Mouse (Mus musculus): ENCODE results near the gene Ehd4.
A peak's percentile ranks its signal among the peaks of the same experiment; 100 is the strongest.

The Ehd4 gene

GRCm38 (mm10) chr2:120154361-120154894 lies at the start of gene Ehd4:
TSS of gene Ehd4 (minus strand) at chr2:120154606.
- peak; percentile 98 for DNase-seq (ENCODE audit: low spot score in 2 of 2)

- no peak for DNase-seq (ENCODE audit: low spot score in 2 of 2)
Measured at GRCm38 (mm10) chr2:120203742-120204141, 49.3 kb upstream of the Ehd4 start.

DNA sequence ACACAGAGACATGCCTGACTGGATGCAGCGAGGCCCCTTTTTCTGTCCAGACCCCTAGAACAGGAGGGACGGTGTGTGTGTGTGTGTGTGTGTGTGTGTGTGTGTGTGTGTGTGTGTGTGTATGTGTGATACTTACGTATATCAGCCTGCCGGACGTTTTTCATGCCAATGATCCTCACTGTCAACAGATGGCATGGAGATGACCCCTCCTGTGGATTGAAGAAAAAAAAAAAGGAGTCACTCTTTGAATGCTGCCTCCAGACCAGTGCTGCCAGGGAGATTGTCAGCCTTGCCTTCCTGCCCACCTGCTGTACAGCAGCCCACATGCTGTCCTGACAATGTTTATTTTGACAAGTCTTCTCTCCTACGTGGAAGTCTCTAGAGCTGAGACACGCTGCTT lies 45.7 kb upstream of the Ehd4 start:
- peak in 1 of 2 experiments; percentile 18 for DNase-seq (ENCODE audit: low spot score in 2 of 2)

GRCm38 (mm10) chr2:120188174-120188573 lies 33.8 kb upstream of the Ehd4 start:
- DNase-seq (ENCODE audit: low spot score in 2 of 2), result no peak

- DNase-seq (ENCODE audit: low spot score in 2 of 2), result no peak
Measured at GRCm38 (mm10) chr2:120187583-120187982, 33.2 kb upstream of the Ehd4 start.

GRCm38 (mm10) chr2:120185527-120186276 lies 31.3 kb upstream of the Ehd4 start:
- DNase-seq (ENCODE audit: low spot score in 2 of 2), result no peak

- DNase-seq (ENCODE audit: low spot score in 2 of 2), result no peak
Measured at GRCm38 (mm10) chr2:120178936-120179335, 24.5 kb upstream of the Ehd4 start.

- peak in 1 of 2 experiments; percentile 20 for DNase-seq (ENCODE audit: low spot score in 2 of 2)
Measured at GRCm38 (mm10) chr2:120173718-120174117, 19.3 kb upstream of the Ehd4 start.

DNA sequence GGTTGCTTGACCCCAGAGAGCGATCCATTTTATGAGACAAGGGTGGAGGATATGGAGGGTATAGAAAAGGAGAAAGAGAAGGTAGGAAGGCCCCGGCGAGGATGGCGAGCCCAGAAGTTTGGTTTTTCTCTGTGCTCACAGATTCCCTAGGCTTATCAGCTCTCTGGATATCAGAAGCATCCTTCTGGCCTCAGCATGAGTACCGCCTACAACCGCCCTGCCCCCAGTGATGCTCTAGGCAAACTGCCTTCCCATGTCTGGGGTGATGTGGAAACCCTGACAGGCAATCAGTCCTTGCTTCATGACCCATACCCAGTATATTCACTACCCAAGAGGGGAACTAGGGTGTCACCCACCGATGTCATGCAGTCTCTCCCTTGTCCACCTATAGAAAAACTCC lies 17.0 kb upstream of the Ehd4 start:
- DNase-seq (ENCODE audit: low spot score in 2 of 2), result no peak

- DNase-seq (ENCODE audit: low spot score in 2 of 2), result no peak
Measured at GRCm38 (mm10) chr2:120170726-120171125, 16.3 kb upstream of the Ehd4 start.

DNA sequence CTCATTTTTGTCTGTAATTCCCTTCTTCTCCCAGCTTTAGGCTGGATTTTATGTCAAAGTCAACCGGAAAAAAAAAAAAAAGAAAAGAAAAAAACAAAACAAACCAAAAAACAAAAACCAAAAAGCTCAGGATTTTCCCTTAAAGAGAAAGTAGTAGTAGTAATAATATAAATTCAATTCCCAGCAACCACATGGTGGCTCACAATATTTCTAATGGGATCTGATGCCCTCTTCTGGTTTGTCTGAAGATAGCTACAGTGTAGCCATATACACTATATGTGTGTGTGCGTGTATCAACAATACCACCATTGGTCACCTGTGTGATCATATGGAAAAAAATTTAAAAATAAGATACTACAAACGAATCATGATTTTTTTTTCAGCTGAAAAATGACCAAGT lies 15.0 kb upstream of the Ehd4 start:
- no peak for DNase-seq (ENCODE audit: low spot score in 2 of 2)

- DNase-seq (ENCODE audit: low spot score in 2 of 2), result no peak
Measured at GRCm38 (mm10) chr2:120167763-120168162, 13.4 kb upstream of the Ehd4 start.

DNA sequence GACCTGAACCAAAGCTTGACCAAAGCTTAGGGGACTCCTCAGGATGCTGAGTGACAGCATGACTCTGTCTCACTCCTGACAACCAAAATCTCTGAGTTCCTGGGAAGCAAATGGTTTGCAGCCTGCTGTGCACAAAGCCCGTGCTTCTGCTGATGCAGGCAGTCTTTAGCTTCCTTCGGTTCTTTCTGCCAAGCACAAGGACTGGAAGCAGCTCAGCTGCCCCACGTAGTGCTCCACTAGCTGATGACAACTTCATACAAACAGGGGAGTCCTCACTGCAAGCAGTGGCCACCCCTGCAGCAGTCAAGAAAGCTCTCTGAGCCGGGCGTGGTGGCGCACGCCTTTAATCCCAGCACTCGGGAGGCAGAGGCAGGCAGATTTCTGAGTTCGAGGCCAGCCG lies 11.1 kb upstream of the Ehd4 start:
- DNase-seq (ENCODE audit: low spot score in 2 of 2), result no peak

DNA sequence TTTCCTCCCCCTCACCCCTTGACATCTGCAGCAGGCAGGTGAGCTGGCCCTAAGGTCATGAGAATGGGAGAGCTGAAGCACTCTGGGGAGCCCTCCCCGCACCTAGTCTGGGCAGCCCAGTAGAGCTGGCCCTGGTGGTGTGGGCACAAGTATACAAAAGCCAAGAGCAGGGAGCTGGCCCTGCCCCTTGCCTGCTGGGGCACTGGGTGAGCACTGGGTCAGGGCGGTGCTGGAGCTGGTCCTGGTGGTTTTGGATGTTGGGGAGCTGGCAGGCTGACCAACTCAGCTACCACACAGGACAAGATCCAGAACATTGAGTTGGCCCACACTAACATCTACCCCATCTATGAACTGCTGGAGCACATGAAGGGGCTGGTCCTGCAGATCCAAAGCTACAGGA lies 5.0 kb upstream of the Ehd4 start:
- DNase-seq (ENCODE audit: low spot score in 2 of 2), result no peak

DNA sequence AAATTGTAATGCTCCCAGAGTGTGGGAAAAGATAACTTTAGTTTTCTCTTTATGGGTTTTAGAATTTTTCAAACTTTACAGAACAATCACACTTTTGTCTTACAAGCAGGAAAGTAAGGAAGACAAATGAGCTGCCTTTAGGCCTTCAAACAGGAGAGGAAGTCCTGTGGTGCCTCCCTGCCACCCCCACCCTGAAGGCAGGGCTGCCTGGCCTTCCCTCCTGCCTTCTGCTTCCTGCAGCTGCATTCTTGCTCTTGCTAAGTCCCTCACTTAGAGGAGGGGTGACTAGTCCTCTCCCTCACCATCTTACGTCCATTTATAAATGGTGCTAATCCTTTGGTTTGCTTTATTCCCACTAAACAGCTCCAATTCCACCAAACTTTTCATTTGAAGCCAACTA lies 4.4 kb upstream of the Ehd4 start:
- no peak for DNase-seq (ENCODE audit: low spot score in 2 of 2)

DNA sequence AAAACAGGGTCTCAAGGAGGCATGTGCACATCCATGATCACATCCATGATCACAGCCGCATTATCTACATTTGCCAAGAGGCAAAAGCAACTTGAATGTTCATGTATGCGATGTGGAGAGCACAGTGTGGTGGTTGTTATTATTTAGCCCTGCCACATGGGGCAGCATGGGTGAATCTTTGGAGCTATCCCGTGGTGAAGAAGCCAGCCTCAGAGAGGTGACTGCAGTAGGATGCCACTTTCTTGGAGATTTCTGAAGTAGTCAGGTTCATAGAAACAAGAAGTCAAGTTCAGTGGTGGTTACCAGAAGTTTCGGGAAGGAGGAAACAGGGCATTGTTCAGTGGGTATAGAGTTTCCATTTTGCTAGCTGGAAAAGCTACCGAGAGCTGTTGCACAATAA lies 3.6 kb upstream of the Ehd4 start:
- DNase-seq (ENCODE audit: low spot score in 2 of 2), result no peak

DNA sequence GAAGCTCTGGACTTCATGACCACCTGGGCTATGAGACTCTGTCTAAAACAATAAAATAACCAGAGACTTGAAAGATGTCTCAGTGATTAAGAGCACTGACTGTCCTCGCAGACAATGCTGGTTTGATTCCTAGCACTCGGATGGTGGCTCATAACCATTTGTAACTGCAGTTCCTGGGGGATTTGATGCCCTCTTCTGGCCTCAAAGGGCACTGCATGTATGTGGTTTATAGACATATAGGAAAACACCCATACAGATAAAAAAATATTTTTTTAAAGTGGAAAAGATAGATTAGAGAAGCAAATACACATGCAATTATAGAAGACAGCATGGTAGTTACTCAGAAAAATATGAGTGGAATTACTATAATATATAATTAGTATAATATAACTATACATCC lies 3.2 kb upstream of the Ehd4 start:
- no peak for DNase-seq (ENCODE audit: low spot score in 2 of 2)

GRCm38 (mm10) chr2:120153586-120154360 lies 633 bp downstream of the Ehd4 start:
- no peak for DNase-seq (ENCODE audit: low spot score in 2 of 2)

DNA sequence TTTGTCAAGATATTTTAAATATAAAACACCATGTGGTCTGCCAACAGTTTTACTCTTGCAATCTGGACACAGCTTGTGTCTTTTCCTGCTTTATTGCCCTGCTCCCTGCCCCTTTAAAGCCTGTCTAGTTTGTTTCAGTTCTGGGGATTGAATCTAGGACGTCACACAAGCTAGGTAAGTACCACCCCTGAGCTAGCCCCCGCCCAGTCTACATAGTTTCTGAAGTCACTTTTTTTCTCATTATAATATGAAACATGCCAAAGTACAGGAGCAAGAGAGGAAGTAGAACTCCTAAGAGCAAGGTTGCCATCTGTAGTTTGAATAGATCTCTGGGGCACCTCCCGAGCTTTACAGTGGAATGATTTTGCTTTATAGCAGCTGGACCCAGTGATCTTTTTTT lies 3.8 kb downstream of the Ehd4 start:
- no peak for DNase-seq (ENCODE audit: low spot score in 2 of 2)

DNA sequence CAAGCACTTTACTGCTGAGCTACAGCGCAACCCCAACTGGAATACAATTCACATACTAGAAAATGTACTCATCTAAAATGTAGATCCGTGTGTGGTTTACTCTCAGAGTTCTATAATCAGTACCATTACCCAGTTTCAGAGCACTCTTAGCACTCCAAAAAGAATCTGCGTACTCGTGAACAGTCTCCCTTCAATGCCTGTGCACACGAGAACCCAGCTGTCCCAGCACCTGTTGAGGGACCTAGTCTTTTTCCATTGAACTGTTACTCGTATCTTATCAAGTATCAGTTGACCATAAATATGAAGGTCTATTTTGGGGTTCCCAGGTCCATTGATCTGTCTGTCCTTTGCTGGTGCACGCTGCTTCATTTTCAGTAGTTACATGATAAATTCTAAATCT lies 4.8 kb downstream of the Ehd4 start:
- no peak for DNase-seq (ENCODE audit: low spot score in 2 of 2)

- DNase-seq (ENCODE audit: low spot score in 2 of 2), result no peak
Measured at GRCm38 (mm10) chr2:120147999-120148398, 6.4 kb downstream of the Ehd4 start.

DNA sequence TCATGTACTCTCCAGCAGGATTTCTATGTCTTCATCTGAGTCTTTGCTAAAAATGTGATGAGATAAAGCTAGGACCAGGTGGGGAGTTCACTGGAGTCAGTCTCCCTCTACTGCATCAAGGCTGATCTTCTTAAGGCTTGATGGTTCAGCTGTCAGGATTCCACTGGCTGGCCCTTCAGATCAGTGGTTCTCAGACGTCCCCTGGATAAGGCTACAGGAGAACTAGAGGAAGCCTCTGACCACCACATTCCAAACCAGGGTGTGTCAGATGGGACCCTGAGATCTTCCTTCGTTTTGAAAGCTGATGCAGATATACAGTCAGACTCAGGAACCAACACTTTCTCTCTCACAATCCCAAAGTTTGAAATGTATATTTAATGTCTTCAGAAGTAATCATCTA lies 7.0 kb downstream of the Ehd4 start:
- DNase-seq (ENCODE audit: low spot score in 2 of 2), result no peak

DNA sequence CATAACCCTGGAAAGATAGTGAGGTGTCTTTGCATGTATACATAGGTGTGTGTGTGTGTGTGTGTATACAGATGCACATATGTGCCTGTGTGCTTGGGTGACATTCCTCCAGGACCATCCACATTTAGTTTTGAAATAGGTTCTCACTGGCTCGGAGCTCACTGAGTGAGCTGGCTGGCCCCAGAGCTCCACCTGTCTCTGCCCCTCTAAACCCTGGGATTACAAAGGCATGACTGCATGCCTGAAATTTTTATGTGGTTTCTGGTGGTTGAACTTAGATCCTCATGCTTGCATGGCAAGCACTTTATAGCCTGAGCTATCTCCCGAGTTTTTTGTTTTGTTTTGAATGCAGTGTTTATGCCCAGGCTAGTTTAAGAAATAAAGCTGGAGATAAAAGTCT lies 7.9 kb downstream of the Ehd4 start:
- DNase-seq (ENCODE audit: low spot score in 2 of 2), result no peak
